Mouse (Mus musculus): ENCODE results near the gene Abcc9. TPM values are rescaled to one million over a fixed set of nuclear protein-coding genes. Genes with fewer than 3 reads are reported as not detected.

Abcc9 gene
- polyA plus RNA-seq (2012; rRNA removed) (1.6 and 2.0 TPM in 2 replicates), polyA plus RNA-seq (2014; fragmentation: Nextera tagmentation; extraction: Ambion mirVana) (1.0 and 1.3 TPM in 2 replicates)

GRCm38 (mm10) chr6:142701652-142702637, at the start of gene Abcc9:
Gene Abcc9 (minus strand): TSS chr6:142702315.
- Histone ChIP-seq H3K9ac (replicated peaks) (no peak within 1 kb of the TSS), H3K27ac (no peak within 1 kb of the TSS), H3K36me3 (replicated peaks; ENCODE audit: control insufficient read depth, insufficient read depth, low read depth) (no peaks in the 10 kb centered on the region), H3K4me2 (ENCODE audit: low read depth) (peak within 1 kb of the TSS; percentile 49), H3K27me3 (ENCODE audit: control insufficient read depth, insufficient read depth, low read length) (no peaks in the 10 kb centered on the region; the same call in 1 of the 2 replicates), H3K9me3 (ENCODE audit: control insufficient read depth, low read length) (no peaks in the 10 kb centered on the region), H3K4me1 (replicated peaks; ENCODE audit: control insufficient read depth in 2 of 2, insufficient read depth in 2 of 2, low read length in 1 of 2) (no peaks in the 10 kb centered on the region), H3K4me3 (ENCODE audit: insufficient read depth in 1 of 2, low read depth in 2 of 2, low read length in 2 of 2) (peak within 1 kb of the TSS; percentile 1 to 44)
- WGBS (ENCODE audit: insufficient replicate concordance), result 9% methylated on average over 36 of the region's 36 CpGs
- TF ChIP-seq CTCF (IDR thresholded peaks at IDR 0.05; ENCODE audit: low read depth), result peak; percentile 18; the same call in 1 of the 2 replicates
- no peak for TF ChIP-seq EP300 (IDR thresholded peaks at IDR 0.05; ENCODE audit: low read depth)
- DNase-seq (ENCODE audit: low read depth in 3 of 3, low spot score in 3 of 3) (no peak), ATAC-seq (ENCODE audit: insufficient read depth) (no peak)

GRCm38 (mm10) chr6:142751365-142751764, 49.2 kb upstream of the Abcc9 start:
- WGBS (ENCODE audit: insufficient replicate concordance), result 56% methylated on average over 9 of the region's 9 CpGs
- Histone ChIP-seq H3K4me3 (ENCODE audit: insufficient read depth in 1 of 2, low read depth in 2 of 2, low read length in 2 of 2) (no peak overlapping the region), H3K9me3 (ENCODE audit: control insufficient read depth, low read length) (no peaks in the 10 kb centered on the region), H3K4me1 (replicated peaks; ENCODE audit: control insufficient read depth in 2 of 2, insufficient read depth in 2 of 2, low read length in 1 of 2) (peaks cover 0 to 22% of the 10 kb centered on the region in 2 experiments; a peak in 2 of 4 replicates), H3K27me3 (ENCODE audit: control insufficient read depth, insufficient read depth, low read length) (no peaks in the 10 kb centered on the region), H3K27ac (no peak overlapping the region), H3K4me2 (ENCODE audit: low read depth) (no peak overlapping the region), H3K36me3 (replicated peaks; ENCODE audit: control insufficient read depth, insufficient read depth, low read depth) (no peaks in the 10 kb centered on the region), H3K9ac (replicated peaks) (no peak overlapping the region)
- DNase-seq (ENCODE audit: low read depth in 3 of 3, low spot score in 3 of 3), result no peak
- ATAC-seq (ENCODE audit: insufficient read depth), result no peak
- TF ChIP-seq EP300 (IDR thresholded peaks at IDR 0.05; ENCODE audit: low read depth) (no peak), CTCF (IDR thresholded peaks at IDR 0.05; ENCODE audit: low read depth) (no peak)

- 33% methylated on average over 8 of the region's 8 CpGs for WGBS (ENCODE audit: insufficient replicate concordance)
- Histone ChIP-seq H3K27ac (no peak overlapping the region), H3K27me3 (ENCODE audit: control insufficient read depth, insufficient read depth, low read length) (no peaks in the 10 kb centered on the region), H3K4me1 (replicated peaks; ENCODE audit: control insufficient read depth in 2 of 2, insufficient read depth in 2 of 2, low read length in 1 of 2) (peaks cover 0 to 20% of the 10 kb centered on the region in 2 experiments; a peak in 2 of 4 replicates), H3K36me3 (replicated peaks; ENCODE audit: control insufficient read depth, insufficient read depth, low read depth) (no peaks in the 10 kb centered on the region), H3K9me3 (ENCODE audit: control insufficient read depth, low read length) (no peaks in the 10 kb centered on the region), H3K9ac (replicated peaks) (no peak overlapping the region), H3K4me2 (ENCODE audit: low read depth) (no peak overlapping the region), H3K4me3 (ENCODE audit: insufficient read depth in 1 of 2, low read depth in 2 of 2, low read length in 2 of 2) (no peak overlapping the region)
- no peak for ATAC-seq (ENCODE audit: insufficient read depth)
- no peak for DNase-seq (ENCODE audit: low read depth in 3 of 3, low spot score in 3 of 3)
- TF ChIP-seq EP300 (IDR thresholded peaks at IDR 0.05; ENCODE audit: low read depth) (no peak), CTCF (IDR thresholded peaks at IDR 0.05; ENCODE audit: low read depth) (no peak)
Measured at GRCm38 (mm10) chr6:142748057-142748708, 46.1 kb upstream of the Abcc9 start.

- Histone ChIP-seq H3K9ac (replicated peaks) (no peak overlapping the region), H3K27me3 (ENCODE audit: control insufficient read depth, insufficient read depth, low read length) (no peaks in the 10 kb centered on the region), H3K9me3 (ENCODE audit: control insufficient read depth, low read length) (no peaks in the 10 kb centered on the region), H3K27ac (no peak overlapping the region), H3K4me1 (replicated peaks; ENCODE audit: control insufficient read depth in 2 of 2, insufficient read depth in 2 of 2, low read length in 1 of 2) (peaks cover 0 to 11% of the 10 kb centered on the region in 2 experiments; a peak in 2 of 4 replicates), H3K4me3 (ENCODE audit: insufficient read depth in 1 of 2, low read depth in 2 of 2, low read length in 2 of 2) (no peak overlapping the region), H3K36me3 (replicated peaks; ENCODE audit: control insufficient read depth, insufficient read depth, low read depth) (no peaks in the 10 kb centered on the region), H3K4me2 (ENCODE audit: low read depth) (no peak overlapping the region)
- DNase-seq (ENCODE audit: low read depth in 3 of 3, low spot score in 3 of 3) (no peak), ATAC-seq (ENCODE audit: insufficient read depth) (peak; percentile 19; the same call in 1 of the 2 replicates)
- TF ChIP-seq CTCF (IDR thresholded peaks at IDR 0.05; ENCODE audit: low read depth) (no peak), EP300 (IDR thresholded peaks at IDR 0.05; ENCODE audit: low read depth) (no peak)
- 27% methylated on average over 2 of the region's 2 CpGs for WGBS (ENCODE audit: insufficient replicate concordance)
Measured at GRCm38 (mm10) chr6:142747165-142747564, 45.0 kb upstream of the Abcc9 start.
